Mouse (Mus musculus) thymus, postnatal 36 days (tissue): ENCODE results near the gene Myo1c.
"Not testable (repeated sequence)": the region's sequence is repeated elsewhere in the genome, so short reads cannot be mapped to it uniquely, and the experiment has no call there.

ENCODE experiments used
- DNase-seq, 2 experiments: peaks; one replicate each; pipeline ENCODE4 v3.0.0; 2022; ENCODE audit warnings: mixed read lengths in 2 of 2

Myo1c gene

GRCm38 (mm10) chr11:75669176-75669852, 19.0 kb downstream of the Myo1c start:
- DNase-seq: no peak

DNA sequence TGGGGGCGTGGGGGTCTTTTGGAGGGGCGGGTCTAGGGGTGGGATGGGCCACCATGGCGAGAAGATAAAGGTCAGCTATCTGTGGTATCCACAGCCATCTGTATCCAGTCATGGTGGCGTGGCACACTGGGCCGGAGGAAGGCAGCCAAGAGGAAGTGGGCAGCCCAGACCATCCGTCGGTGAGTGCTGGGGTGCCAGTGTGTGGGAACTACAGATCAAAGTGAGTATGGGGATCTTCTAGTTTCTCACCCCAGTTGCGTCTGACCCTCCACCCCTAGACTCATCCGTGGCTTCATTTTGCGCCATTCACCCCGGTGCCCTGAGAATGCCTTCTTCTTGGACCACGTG, 19.5 kb downstream of the Myo1c start:
- no peak for DNase-seq

GRCm38 (mm10) chr11:75671426-75672180, 21.3 kb downstream of the Myo1c start:
- DNase-seq: no peak

- no peak for DNase-seq
These were observed 23.1 kb downstream of the Myo1c start for GRCm38 (mm10) chr11:75673411-75673810.

DNA sequence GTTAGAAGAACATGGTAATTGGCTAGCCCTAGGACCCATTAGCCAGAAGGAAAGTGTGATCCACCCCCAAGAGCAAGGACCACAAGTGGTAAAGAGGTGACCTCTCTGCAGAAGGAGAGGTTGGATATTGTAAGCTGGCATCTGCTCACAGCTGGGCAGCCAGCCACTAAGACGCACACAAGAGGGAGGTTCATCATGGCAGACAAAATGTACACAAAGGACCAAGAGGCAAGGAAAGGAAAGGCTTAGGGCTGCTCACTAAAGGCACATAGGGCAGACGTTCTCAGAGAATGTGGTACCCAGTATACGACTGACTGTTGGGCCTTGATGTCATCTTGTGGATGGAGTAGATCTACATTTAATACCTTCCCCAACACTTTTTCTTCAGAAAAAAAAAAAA, 24.6 kb downstream of the Myo1c start:
- no peak for DNase-seq

DNA sequence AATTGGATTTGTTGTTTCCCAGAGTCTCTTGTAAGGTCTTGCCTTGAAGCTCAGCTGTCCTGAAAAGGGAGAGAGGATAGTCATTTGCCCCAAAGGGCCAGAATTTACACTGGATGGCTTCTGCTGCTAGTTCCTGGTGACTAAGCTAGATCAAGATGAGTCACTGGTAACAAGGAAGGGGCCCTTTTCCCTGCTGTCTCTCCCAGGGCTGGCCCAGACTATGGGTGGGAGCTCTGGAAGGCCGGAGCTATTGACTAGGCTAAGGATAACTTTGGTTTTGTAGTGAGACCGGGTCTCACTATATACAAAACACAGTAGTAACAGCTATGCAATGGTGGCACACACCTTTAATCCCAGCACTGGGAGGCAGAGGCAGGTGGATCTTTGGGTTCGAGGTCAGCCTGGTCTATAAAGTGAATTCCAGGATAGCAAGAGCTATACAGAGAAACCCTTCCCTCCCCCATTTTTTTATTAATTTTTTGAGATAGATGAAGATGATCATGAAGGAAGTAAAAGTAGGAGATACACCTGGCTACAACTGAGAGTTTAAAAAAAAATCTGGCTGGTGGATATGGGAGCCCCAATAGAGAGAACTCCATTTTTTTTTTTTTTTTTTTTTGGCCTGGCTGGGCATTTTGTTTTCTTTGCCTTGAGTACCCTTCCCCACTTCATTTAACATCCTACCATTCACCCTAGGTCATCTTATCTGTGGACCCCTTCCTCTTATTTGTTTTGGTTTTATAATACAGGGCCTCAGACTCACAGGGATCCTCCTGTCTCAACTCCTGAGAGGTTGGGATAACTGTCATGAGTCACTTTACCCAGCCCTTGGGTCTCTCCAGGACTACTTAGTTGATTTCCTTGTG, 27.8 kb downstream of the Myo1c start:
- no peak for DNase-seq

DNA sequence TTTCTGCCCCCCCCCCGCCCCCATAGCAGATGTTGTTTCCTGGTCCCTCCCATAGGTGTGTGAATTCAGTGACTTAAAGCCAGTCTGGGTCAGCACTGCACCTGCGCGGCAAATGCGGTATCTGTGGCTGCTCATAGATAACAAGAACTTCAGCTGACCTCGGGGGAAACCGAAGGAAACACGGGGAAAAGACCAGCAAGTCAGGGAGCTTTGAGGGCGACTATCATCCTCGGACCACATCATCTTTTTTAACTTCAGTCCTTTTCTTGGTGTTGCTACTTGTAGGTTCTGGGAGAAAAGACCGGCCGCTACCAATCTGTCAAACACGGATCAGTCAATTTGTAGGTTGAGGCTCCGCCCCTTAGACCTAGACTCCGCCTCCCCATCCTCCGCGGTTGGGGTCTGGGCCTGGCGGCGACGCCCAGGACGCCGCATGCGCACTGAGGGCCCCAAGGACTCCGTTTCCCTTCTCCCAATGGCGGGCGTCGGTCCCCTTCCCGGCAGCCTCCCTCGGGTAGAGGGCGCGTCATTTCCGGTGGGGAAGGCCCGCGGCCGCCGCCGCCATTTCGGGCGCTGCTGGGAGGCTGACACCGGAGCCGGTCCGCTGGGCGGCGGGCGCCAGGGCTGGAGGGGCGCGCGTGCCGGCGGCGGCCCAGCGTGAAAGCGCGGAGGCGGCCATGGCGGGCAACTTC, 28.6 kb downstream of the Myo1c start, which contains the start of gene Crk:
Gene Crk, plus strand, starts transcription at position 513 of the 692 bp plus-strand sequence.
- peak; percentile 99 to 100 for DNase-seq

GRCm38 (mm10) chr11:75679439-75680171, 29.3 kb downstream of the Myo1c start:
- DNase-seq: no peak

GRCm38 (mm10) chr11:75684462-75684861, 34.2 kb downstream of the Myo1c start:
- no peak for DNase-seq

DNA sequence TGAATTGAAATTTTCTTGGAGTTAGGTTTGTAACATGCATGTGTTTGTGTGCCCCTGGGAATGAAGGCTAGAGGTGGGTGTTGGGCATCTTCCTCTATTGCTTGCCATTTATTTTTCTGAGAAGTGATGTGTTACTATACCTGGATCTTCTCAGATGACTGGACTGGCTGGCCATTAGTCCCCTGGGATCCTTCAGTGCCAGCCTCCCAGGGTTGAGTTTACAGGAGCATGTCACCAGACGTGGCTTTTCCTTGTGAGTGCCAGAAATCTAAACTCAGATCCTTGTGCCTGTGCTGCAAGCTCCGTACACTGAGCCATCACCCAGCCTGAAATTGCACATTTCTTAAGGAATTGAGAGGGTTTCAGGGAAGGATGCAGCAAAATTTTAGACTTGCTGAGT, 34.7 kb downstream of the Myo1c start:
- no peak for DNase-seq

DNA sequence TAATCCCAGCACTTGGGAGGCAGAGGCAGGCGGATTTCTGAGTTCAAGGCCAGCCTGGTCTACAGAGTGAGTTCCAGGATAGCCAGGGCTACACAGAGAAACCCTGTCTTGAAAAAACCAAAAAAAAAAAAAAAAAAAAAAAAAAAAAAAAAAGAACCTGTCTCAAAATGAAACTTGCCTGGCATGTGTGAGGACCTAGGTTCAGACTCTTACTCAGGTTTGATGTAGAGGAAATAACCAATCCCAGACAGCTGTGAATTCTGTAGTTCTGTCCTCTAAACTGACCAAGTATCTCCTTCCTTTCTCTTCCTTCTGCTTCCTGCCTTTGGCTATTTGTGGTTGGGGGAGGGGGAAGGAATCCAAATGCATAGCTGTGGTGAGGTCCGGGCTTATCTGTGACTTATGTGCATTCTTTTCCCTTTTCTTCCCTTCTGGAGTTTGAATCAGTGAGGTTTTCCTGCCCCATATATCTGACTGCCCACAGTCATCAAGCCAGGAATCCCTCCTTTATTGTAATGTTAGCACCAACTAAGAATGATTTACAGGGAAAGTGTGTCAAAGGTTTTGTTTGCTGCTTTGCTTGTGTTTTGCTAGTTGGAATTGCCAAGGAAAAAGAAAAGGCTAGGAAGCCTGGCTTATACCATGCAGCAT, 37.2 kb downstream of the Myo1c start:
- no peak for DNase-seq

- no peak for DNase-seq
These were observed 37.8 kb downstream of the Myo1c start for GRCm38 (mm10) chr11:75688132-75688531.

- no peak for DNase-seq
These were observed 39.7 kb downstream of the Myo1c start for GRCm38 (mm10) chr11:75689977-75690376.

- DNase-seq: no peak
These were observed 40.7 kb downstream of the Myo1c start for GRCm38 (mm10) chr11:75691047-75691446.

DNA sequence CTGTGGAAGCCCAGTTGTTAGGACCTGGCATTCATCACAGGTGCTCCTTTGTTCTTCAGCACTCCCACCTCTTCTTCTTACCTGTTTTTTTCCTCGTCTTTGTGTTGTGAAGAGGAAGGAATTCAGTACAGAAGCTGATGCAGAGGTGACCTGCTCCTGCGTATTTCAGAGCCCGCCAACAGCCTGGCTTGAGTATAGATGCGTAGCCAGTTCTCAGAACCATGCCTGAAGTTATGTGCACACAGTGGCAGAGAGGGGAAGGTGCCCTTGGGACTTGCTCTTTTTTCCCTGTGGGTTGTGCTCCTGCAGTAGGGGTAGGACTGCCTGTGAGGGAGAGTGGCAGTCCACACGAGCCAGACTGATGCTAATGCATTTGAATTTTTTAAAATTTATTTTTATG, 43.3 kb downstream of the Myo1c start:
- DNase-seq: no peak

DNA sequence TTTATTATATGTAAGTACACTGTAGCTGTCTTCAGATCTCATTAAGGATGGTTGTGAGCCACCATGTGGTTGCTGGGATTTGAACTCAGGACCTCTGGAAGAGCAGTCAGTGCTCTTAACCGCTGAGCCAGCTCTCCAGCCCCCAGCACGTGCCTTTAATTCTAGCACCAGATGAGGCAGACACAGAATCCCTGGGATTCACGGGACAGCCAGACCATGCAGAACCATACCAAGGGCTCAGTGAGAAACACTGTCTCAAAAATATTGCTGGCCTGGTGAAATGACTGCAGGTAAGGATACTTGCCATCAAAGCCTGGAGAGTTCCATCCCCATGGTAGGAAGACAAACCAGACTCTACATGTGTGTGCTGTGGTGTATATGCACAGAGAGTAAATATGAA, 47.2 kb downstream of the Myo1c start:
- DNase-seq: not testable (repeated sequence)

GRCm38 (mm10) chr11:75700557-75700956, 50.3 kb downstream of the Myo1c start:
- no peak for DNase-seq

DNA sequence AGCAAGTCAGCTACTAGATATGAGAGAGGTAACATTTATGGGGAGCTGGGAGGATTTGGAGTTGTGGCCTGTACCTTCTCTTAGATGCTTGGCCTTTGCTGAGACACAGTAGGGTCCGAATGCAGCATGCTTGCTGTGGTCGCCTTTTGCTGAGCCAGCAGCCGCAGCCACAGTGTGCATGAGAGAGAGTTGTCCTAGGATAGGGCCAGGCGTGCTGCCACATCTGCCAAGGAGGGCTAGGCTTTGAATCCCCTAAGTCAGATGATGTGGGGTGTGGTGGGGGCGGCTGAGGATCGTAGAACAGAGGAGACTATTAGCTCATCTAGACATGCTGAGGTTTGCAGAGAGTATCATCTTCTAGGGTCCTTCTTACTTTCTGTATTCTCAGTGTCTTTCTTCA, 52.5 kb downstream of the Myo1c start:
- DNase-seq: no peak

DNA sequence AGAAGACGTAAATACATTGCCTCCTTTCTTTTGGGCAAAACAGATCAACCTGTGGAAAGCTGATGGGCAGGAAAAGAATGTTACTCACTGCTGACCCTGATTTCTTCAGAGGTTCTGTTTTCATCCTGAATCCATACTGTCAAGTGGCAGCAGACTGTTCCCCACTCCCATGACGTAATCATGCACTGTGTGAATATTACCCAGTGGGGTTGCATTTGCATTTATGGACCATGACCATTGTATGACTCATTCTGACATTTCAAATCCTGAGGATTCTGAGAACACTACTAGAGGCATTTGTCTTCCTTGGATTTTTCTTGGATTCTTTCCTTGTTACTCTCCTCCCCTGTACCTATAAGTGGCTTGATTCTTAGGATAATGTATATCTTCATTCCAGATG, 53.4 kb downstream of the Myo1c start:
- no peak for DNase-seq

- DNase-seq: no peak
These were observed 63.6 kb downstream of the Myo1c start for GRCm38 (mm10) chr11:75713949-75714348.

DNA sequence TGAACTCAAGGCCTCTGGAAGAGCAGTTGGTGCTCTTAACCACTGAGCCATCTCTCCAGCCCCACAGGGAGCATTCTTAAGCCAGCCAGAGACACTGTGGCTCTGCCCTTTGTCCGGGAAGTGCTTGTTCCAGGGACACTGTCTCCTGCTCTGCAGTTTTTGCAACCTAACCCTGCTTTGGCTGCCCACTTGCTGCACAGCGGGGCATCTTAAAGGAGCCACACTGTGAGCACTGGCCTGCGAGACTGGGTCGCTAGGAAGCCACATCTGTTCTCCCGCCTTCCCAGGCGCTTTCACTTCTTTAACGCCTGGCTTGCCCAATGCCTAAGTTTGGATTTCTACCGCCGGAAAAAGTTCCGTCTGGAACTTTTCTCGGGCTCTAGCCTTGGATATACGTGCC, 65.3 kb downstream of the Myo1c start:
- no peak for DNase-seq
